Comparison of ENCODE assay signal across 14 mouse cellular contexts in genomic region chr7:56499767-56500166, GRCm38 (mm10).
"Had no signal": no experiment of that assay in that cellular context is flagged by ENCODE, and none has a peak within 500 bp of the region (broad histone marks: within the 10 kb centered on the region; RNA-seq: fewer than 3 reads in every experiment).

No protein-coding gene starts in this region.

- H3K9ac ChIP-seq: liver, embryonic 14.5 days; midbrain, embryonic 13.5 days had no signal

- ATAC-seq: midbrain, embryonic 13.5 days had no signal

- H3K4me1 ChIP-seq: midbrain, embryonic 13.5 days had no signal

- H3K4me2 ChIP-seq: midbrain, embryonic 13.5 days had no signal

- H3K36me3 ChIP-seq: midbrain, embryonic 13.5 days had no signal

- DNase-seq: kidney, adult 11 months; kidney, adult 9 months; kidney, postnatal 36 days; layer of hippocampus, adult 9-11 months; layer of hippocampus, postnatal 36 days; lung, adult 18-20 months; retina, postnatal 1 day; right cerebral cortex, postnatal 4 days; spleen, adult 18-20 months; thymus, adult 18-20 months; thymus, postnatal 25 days had no signal

- H3K27me3 ChIP-seq: midbrain, embryonic 13.5 days had no signal

- H3K27ac ChIP-seq: kidney, postnatal 0 days; liver, embryonic 14.5 days; midbrain, embryonic 13.5 days had no signal

- H3K4me3 ChIP-seq: midbrain, embryonic 13.5 days had no signal
